Mouse (Mus musculus) CD4-positive, CD25-positive, alpha-beta regulatory T cell, adult 2 months (primary cell): Measurements from ENCODE around the gene Ncoa3.

Source experiments
- DNase-seq: peaks from one replicate; pipeline ENCODE4 v3.0.0-alpha.2; 2012; ENCODE audit warnings: low read depth, low spot score

Ncoa3 gene

DNA sequence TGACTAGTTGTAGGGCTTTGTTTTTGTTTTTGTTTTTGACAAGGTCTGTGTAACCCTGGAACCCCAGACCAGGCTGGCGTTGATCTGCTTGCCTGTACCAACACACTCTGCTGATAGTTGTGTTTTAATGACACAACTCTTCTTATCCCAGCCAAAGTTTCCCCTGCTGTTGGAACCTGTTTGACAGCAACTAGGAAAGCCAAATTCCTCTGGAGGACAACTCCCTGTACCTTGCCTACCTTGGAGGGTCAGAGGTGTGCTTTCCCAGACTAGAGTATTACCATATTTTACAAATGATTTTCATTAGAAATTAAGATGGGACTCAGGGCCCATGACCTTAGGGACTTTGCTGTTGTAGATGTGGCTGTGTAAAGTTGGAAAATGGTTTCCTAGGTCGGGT is 9.3 kb downstream of the Ncoa3 start:
- no peak for DNase-seq

DNA sequence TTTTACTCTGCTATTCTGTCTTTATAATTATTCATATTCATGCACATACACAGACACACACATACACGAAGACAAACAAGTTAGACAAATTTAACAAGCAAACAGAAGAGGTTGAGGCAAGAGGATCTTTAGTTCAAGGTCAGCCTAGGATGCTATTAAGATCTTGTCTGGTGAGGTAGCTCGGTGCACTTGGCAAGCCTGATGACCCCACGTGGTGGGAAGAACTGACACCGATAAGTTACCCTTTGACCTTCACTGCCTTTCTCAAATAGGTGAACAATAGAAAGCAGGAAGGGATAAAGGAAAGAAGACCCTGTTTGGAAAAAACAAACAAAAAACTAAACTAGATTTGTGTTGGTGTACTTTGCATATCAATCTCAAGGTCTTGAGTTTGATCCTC is 10.0 kb downstream of the Ncoa3 start:
- no peak for DNase-seq

DNA sequence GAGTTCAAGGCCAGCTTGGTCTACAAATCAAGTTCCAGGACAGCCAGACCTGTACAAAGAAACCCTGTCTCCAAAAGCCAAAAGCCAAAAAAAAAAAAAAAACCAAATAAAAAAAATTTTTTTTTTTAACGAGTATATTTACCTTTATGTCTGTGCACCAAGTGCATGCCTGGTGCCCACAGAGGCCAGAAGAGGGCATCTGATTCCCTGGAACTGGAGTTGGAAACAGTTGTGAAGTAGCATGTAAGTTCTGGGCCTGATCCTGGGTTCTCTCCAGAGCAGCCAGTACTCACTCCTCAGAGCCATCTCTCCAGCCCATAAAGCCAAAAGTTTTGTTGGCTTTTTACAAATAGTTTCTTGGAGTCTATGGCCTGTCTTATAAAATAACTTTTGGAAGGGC is 10.6 kb downstream of the Ncoa3 start:
- DNase-seq: peak; percentile 40

DNA sequence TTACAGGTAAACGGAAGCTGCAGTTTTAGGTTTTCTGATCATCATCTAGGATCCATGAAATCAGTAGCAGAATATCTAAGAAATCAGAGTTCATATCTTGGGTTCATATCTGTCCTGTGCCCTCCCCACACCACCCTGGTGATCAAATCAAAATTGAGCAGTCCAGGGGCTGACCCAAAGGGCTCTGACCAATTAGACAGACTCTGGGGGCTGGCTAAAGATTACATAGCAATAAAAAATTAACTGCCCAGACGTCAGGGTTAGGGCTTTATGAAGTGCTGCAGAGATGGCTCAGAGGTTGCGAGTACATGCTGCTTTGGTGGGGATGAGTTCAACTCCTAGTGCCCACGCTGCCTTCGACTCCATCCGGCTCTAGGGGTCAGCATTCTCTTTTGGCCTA is 14.6 kb downstream of the Ncoa3 start:
- DNase-seq: no peak

DNA sequence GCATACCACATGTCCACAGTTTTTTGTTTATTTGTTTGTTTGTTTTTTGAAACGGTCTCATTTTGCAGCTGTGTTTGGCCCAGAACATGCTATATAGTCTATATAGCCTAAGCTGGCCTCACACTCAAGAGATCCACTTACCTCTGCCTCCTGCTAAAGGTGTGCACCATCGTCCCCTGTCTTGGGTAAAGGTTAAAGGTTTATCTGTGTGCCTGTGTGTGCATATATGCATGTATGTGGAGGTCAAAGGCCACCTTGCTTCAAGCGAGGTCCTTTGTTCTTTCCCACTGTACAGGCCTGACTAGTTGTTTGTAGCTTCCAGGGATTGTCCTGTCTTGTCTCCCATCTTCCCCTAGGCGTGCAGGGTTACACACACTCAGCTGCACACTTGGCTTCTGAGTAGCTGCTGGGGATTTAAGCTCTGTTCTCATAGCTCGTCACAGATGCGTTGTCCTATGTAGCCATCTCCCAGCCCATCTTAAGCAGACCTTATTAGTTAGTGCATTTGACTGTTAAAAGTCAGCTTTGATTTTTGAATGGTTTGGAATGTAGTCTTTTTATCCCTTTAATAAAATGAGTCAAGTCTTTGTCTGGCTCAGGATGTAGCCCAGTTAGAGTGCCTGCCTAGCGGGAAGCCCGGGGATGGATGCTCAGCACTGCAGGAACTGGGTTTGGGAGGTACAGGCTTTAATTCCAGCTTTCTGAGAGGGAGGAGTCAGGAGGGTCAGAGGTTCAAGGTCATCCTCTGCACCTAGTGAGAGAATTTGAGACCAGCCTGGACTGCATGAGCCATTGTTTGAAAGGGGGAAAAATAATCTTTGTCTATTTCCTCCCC is 16.3 kb downstream of the Ncoa3 start:
- no peak for DNase-seq

DNA sequence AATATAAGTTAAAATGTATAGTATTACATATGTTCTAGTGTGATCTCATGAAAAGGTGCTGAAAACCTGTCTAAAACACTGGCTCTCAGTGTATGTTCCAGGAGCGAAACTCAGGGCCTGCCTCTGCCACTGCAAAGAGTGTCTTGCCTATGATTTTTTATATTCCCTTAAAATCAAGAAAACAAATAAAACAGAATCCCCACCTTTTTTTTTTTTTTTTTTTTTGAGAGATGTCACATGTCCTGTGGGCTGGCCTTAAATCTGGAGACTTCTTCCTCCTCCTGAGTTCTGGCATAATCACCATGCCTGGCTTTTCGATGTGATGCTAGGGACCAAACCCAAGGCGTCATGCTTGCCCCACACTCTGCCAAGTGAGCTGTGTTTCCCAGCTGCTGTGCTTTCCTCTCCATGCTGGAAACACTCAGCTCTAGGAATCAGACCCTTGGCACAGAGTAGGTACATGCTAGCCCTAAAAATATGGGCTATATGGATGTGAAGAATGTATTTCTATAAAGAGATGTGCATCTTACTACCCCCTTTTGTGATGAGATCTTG is 17.0 kb downstream of the Ncoa3 start:
- DNase-seq: no peak

DNA sequence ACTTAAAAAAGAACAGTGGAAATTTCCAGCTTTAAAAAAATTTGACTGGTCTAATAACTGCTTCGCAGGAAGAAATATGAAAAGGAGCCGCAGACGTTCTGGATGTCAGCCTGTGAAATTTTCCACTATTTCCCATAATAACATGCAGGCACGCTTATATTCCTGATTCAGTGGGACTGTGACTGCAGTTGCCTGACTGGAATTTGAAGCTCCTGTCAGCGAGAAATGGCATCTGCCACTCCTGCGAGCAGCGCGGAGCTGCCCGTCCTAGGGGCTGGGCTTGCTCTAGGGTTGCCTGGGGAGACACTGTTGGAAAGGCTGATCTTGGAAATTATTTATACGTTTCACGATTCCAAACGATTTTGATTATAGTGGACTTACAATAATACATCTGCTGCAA is 17.9 kb downstream of the Ncoa3 start:
- DNase-seq: no peak

DNA sequence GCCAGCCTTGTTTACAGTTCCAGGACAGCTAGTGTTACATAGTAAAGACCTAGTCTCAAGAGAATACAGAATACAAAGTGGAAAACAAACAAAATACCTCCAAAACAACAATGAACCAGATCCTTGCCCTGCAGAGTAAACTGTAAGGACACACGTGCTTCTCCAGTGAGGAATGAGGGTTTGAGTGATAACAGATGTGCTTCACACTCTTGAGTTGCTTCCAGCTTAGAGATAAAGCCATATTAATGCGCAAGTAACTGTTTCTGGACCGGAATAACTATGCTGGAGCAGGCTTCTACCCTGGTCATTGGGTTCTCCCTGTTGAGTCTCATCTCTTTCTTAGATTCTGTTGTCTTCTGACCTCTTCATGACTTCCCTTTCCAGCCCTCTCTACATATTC is 19.0 kb downstream of the Ncoa3 start:
- DNase-seq: no peak

DNA sequence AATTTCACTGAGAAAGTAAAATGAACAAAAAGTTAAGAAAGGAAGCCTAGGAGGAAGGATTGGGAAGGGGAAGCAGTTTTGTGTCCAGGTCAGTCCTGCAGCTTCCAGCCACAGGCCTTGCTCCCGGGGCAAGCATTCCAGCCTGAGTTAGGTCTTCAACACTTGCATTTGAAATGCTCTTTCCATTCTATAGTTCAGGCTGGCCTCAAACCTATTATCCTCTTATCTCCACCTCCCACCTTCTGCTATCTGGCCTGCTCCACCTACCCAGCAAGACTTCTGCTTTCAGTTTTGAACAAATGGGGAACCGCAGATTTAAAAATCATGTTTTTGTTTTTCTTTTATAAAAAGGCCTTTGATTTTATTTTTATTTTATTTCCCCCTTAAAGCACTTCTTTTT is 19.7 kb downstream of the Ncoa3 start:
- DNase-seq: peak; percentile 50

DNA sequence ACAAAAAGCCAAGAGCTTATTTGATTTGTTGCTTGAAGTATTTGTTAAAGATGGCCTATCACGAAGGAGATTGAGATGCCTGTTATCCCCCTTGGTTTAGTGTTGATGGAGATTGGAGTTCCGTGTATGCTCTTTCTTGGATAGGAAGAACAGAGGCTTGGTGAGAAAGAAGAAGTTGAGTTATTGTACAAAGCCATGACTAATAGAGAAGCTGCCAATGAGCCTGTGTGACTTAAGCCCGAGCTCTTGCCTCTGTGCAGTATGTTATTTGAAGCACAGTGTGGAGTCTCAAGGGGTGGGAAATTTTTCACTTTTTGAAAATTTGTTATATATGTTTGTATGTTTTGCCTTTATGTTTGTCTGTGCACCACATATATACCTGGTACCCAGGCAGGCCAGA is 26.3 kb downstream of the Ncoa3 start:
- DNase-seq: no peak

DNA sequence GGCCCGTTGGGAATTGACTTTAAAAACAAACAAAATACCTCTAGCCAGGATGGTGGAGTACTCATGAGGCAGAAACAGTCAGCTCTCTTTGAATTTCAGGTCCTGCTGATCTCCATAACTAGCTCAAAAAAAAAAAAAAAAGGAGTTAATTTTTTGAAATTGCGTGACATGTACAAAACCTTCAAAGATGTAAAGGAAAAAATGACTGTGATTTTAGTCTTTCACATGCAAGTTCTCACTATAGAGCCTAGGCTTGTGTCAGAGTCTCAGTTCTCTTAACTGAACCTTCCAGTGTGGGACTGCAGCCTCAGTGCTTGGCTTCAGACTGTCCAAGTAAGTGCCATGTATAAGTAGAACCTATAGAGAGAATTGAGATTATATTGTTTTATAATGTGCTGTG is 27.6 kb downstream of the Ncoa3 start:
- no peak for DNase-seq

DNA sequence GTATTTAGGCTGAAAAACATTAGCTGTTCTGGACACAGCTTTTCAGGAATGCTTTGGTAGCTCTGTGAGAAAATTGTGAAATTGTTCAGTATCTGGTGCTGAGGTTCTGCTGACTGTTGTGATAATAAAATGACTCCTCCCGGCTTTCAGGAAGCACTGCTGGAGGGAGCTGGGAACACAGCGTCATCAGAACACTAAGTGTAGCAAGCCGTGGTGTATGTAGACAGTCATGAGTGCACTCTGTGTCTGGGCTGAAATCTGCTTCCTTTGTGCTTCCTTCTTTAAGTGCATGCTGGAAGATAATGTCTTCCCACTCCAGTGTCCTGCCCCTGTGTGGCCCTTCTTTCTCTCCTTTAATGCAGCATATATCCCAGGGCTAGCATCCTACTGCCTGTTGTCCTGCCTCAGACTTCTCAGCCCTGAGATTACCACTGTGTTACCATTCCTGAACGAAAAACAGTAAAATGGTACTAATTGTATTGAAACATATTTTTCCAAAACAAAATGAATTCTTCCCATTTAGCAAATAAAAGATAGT is 28.7 kb downstream of the Ncoa3 start:
- no peak for DNase-seq

DNA sequence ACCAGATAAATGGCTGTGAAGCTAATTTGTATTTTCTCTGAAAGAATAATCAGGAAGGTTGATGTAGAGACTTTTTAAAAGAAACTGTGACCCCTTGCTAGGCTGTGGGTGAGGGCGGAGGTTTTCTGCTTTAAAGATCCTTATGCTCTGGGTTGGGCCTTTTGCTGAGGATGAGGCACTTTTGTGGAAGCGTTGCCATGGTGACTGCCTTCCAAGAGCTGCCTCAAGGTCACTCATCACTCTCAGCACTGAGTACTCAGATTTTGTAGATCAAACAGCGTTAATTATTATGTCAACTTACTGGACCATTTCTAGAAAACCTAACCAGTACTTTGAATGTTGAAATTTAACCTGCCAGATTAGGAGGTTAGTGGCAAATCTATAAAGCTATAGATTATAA is 29.2 kb downstream of the Ncoa3 start:
- no peak for DNase-seq

DNA sequence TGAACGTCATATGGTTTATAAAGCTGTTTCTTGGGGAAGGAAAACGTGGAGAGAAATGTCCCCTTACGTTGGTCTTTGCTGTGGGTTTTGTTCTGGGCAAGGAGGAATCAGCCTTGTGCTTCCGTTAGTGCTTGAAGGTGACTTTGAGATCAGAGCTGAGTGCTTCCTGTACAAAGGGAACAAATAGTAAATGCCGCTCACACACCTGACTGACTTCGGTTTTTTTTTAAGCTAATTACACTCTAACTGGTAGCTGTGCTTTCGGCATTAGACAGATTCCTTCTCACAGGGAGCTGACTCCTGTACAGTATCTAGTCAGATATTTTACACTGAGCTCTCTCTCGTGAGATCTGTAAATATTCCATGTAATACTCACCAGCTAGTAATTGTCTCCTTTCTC is 29.9 kb downstream of the Ncoa3 start:
- peak; percentile 67 for DNase-seq

DNA sequence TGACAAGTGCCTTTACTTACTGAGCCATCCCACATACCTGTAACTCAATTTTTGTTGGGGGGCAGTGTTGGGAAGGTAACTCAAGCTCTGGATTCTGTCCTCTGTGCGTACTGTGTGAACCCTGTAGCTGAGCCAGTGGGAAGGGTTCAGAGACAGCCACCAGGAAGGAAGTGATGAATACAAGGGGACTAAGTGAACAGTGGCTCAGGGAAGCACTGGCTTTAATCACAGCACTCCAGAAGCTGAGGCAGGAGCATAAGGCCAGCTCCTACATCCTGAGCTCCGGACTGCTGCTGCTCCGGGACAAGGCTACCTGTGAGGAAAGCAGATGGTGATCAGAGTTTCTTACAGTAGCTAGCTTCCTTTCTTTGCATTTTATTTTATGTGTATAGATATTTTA is 31.6 kb downstream of the Ncoa3 start:
- DNase-seq: no peak

DNA sequence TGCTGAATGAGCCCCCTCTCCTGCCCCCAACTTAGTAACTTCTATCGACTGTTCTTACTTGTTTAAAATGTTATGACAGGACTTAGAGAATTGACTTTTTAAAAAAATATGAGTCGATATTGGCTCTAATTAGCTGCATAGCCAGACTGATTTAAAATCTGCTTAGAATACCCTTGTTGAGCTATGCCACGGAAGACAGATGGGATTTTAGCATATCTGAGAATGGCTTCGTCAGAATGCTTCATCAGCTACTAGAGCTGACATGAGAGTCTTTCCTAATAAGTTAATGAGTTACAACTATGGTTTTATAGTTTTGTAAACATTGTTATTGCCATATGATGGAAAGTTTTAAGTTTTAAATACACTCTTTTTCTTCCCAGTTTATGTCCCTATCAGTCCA is 32.2 kb downstream of the Ncoa3 start:
- no peak for DNase-seq

DNA sequence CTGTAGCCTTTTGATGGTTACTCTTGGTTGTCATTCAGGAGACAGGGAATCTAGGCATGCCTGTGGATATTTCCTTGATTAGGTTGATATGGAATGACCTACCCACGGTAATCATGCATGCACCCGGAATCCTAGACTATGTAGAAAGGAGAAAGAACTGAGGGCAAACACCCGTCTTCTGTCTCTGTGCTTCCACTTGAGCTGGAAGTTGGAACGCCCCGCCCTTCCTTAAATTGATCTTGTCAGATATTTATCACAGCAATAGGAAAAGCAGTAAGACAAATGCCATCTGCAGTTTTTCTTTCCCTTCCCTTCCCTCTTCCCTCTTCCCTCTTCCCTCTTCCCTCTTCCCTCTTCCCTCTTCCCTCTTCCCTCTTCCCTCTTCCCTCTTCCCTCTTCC is 33.5 kb downstream of the Ncoa3 start:
- no peak for DNase-seq

DNA sequence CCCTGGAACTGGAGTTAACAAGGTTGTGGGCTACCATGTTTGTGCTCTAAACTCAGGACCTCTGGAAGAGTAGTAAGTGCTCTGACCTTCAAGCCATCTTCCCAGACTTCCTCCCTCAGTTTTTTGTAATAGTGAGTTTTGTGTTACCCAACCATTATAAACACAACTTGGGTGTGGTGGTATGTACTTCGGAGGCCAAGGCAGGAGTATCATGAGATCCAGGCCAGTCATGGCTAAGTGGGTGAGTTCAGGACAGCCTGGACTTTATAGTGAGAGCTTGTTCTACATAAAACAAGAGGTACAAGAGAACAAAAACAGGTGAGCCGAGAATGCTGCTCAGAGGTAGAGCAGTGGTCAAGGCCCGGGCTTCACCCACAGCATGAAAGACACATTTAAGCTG is 35.4 kb downstream of the Ncoa3 start:
- DNase-seq: no peak

DNA sequence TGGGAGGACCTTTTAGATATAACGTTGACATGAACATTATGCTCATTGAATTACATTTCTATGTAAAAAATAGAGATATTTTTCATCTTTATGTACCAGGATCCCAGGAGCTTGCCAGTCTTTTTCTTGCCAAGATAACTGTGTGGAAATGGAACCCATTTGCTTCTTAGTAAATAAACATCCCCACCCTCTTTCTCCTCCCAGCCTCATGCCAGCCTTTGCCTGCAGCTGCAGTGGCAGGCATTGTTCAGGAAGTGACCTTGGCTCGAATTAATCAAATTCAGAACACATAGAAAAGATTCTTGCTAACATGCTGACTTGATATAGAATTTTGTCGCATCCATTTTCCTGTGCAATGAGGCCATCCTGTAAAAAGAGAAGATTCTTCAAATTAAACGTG is 36.8 kb downstream of the Ncoa3 start:
- DNase-seq: no peak

DNA sequence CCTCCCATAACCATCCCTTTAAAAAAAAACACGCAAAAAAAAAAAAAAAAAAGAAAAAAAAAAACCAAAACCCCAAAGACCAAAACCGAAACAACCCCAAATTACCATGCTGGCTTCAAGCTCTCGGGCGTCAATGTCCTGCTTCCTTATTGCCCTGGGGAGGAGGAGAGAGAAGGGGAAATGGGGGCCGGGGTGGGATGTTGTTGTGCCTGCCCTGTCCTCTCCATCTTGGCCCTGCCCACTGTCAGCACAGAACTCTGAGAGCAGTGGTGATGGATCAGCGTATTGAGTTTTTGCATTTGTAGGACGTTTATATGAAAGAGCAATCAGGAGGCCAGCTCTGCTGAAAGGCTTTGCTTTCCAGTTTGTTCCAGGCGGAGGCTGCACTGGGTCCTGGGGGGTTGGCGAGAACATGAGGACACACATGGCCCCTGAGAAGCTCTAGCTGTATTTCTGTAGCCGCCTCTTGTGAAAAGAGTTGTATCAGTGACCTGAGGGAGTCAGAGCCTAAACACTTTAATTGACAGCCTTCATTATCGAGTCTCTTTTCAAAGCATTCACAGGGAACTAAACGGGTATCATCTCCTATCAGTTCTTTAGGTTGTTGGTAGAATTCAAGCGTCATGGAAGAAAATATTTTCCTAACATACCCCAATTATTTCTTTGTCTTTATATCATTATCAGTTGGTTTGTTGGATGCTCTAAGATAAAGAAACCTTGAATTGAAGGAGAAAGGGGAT is 38.0 kb downstream of the Ncoa3 start:
- DNase-seq: peak; percentile 55

DNA sequence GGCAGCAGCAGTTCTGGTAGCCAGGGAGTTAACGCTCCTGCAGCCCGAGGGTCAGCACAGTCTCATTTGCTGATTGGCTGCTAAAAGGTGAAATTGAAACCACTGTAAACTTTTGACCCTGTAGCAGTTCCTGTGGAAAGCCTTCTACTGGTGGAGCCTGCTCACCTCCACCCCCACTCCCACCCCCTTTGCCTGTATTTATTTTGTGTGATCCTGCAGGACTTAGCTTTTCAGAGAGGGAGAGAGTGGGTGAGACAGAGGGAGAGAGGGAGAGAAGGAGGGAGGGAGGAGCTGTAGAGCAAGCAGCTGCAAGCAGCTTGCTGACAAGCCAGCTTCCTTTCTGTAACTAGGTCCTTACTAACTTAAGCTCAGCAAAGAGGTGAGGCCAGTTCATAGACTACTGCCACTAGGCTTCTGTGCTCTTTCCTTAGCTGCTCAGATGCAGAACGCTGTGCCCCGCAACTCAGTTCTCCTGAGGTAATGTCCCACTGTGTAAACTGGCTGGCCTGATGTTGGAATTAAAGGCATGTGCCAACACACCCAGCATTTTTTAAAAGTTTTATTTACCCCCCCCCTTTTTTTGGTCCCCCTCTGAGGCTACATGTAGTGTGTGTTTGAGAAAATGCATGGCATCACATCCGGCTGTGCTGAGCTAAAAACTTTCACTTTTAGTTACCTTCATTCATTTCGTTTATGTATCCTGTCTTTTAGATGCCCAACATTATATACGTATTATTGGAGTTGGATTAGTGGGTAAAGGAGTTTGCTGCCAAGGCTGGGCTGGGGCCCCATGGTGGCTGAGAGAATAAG is 38.9 kb downstream of the Ncoa3 start:
- peak; percentile 65 for DNase-seq

DNA sequence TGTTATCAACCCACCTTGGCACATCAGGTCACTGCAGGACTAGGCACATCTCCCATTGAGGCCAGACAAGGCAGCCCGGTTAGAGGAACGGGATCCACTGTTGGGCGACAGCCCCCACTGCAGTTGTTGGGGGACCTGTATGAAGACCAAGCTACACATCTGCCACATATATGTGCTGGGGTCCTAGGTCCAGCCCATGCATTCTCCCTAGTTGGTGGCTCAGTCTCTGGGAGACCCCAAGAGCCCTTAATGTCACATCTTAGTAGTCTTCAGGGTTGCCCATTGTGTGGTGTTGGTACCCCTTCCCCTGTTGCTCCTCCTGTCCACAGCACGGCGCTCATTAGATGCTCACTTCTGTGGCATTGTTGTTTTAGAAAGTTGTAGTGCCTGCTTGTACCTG is 40.2 kb downstream of the Ncoa3 start:
- no peak for DNase-seq
